Mouse (Mus musculus) heart, embryonic 15.5 days (tissue): ENCODE data around the gene Idh2. TPM values are rescaled to one million over a fixed set of nuclear protein-coding genes. Genes with fewer than 3 reads are reported as not detected.

ENCODE experiments used
- ATAC-seq: fragments of 200-750 bp; cut with Nextera tagmentation; replicated peaks from 2 replicates; pipeline ENCODE4 v1.8.0; 2017; ENCODE audit warnings: low read depth, moderate TSS enrichment; ENCODE audit not compliant: insufficient number of reproducible peaks, insufficient read depth, low FRiP score
- H3K27ac ChIP-seq: fragments of 300-500 bp; sonication (generic); 2 replicates; pipeline ENCODE4 v1.5.1; 2015; ENCODE audit warnings: mild to moderate bottlenecking, inconsistent platforms
- H3K27me3 ChIP-seq: fragments of 300-500 bp; sonication (generic); 2 replicates; pipeline ENCODE4 v1.6.1; 2015; ENCODE audit warnings: inconsistent platforms
- H3K36me3 ChIP-seq: fragments of 300-500 bp; sonication (generic); 2 replicates; pipeline ENCODE4 v1.6.1; 2015; ENCODE audit warnings: mild to moderate bottlenecking, inconsistent platforms
- H3K4me1 ChIP-seq: fragments of 300-500 bp; sonication (generic); replicated peaks from 2 replicates; pipeline ENCODE4 v1.6.1; 2015; ENCODE audit warnings: inconsistent platforms
- H3K4me2 ChIP-seq: fragments of 300-500 bp; sonication (generic); 2 replicates; pipeline ENCODE4 v1.6.1; 2015; ENCODE audit warnings: inconsistent platforms, mild to moderate bottlenecking, moderate library complexity
- H3K4me3 ChIP-seq: fragments of 300-500 bp; sonication (generic); 2 replicates; pipeline ENCODE4 v1.5.1; 2015; ENCODE audit warnings: mild to moderate bottlenecking, inconsistent platforms
- H3K9ac ChIP-seq: fragments of 300-500 bp; sonication (generic); 2 replicates; pipeline ENCODE4 v1.6.1; 2015; ENCODE audit warnings: mild to moderate bottlenecking, inconsistent platforms
- H3K9me3 ChIP-seq: fragments of 300-500 bp; sonication (generic); replicated peaks from 2 replicates; pipeline ENCODE4 v1.6.1; 2016; ENCODE audit warnings: inconsistent platforms
- WGBS: fragments of 180-500 bp; shearing (Covaris S2); methylation state at CpG from one replicate; pipeline ENCODE4 v1.1.7; 2015; ENCODE audit warnings: mixed read lengths; 5-methylcytosine and 5-hydroxymethylcytosine counted together
- polyA plus RNA-seq: library from polyadenylated mRNA; unstranded; fragments of >200 nt; fragmentation: Nextera tagmentation; extraction: Ambion mirVana; gene quantifications from 2 replicates; pipeline ENCODE4 v1.2.1, GENCODE M21; 2015

Idh2 gene
- polyA plus RNA-seq, 1 experiment from 2014 or later: 2,234 TPM

GRCm38 (mm10) chr7:80098389-80098976 is 16.7 kb downstream of the Idh2 start:
- Histone ChIP-seq H3K27me3 (no peaks in the 10 kb centered on the region), H3K36me3 (peaks cover 97% of the 10 kb centered on the region), H3K4me2 (no peak overlapping the region), H3K9ac (no peak overlapping the region), H3K4me1 (peaks cover 6% of the 10 kb centered on the region), H3K4me3 (no peak overlapping the region), H3K27ac (no peak overlapping the region), H3K9me3 (no peaks in the 10 kb centered on the region)
- WGBS: 91% methylated on average over 13 of the region's 13 CpGs
- ATAC-seq: no peak

GRCm38 (mm10) chr7:80095598-80096309 is 19.4 kb downstream of the Idh2 start:
- Histone ChIP-seq H3K4me1 (peaks cover 30% of the 10 kb centered on the region), H3K27ac (no peak overlapping the region), H3K27me3 (no peaks in the 10 kb centered on the region), H3K9ac (no peak overlapping the region), H3K36me3 (peaks cover 93% of the 10 kb centered on the region), H3K4me2 (no peak overlapping the region), H3K9me3 (no peaks in the 10 kb centered on the region), H3K4me3 (no peak overlapping the region)
- whole genome bisulfite sequencing: 90% methylated on average over 20 of the region's 20 CpGs
- no peak for ATAC-seq

GRCm38 (mm10) chr7:80094481-80094880 is 20.7 kb downstream of the Idh2 start:
- Histone ChIP-seq H3K27me3 (no peaks in the 10 kb centered on the region), H3K4me3 (no peak overlapping the region), H3K4me2 (no peak overlapping the region), H3K36me3 (peaks cover 93% of the 10 kb centered on the region), H3K27ac (no peak overlapping the region), H3K9ac (no peak overlapping the region), H3K4me1 (peaks cover 34% of the 10 kb centered on the region), H3K9me3 (no peaks in the 10 kb centered on the region)
- 76% methylated on average over 5 of the region's 5 CpGs for WGBS
- no peak for ATAC-seq

GRCm38 (mm10) chr7:80092351-80093046 is 22.7 kb downstream of the Idh2 start:
- peak; percentile 43; the same call in 1 of the 2 replicates for ATAC-seq
- H3K27ac ChIP-seq: peak overlapping the region; percentile 60
- H3K9ac ChIP-seq: no peak overlapping the region

GRCm38 (mm10) chr7:80091866-80092210 is 23.4 kb downstream of the Idh2 start:
- WGBS: 74% methylated on average over 4 of the region's 4 CpGs
- peak overlapping the region; percentile 60 for H3K27ac ChIP-seq
- H3K9ac ChIP-seq: no peak overlapping the region
- no peaks in the 10 kb centered on the region for H3K27me3 ChIP-seq
- ATAC-seq: no peak
- no peak overlapping the region for H3K4me3 ChIP-seq
- H3K9me3 ChIP-seq: no peaks in the 10 kb centered on the region
- H3K4me2 ChIP-seq: no peak overlapping the region
- peaks cover 92% of the 10 kb centered on the region for H3K36me3 ChIP-seq
- H3K4me1 ChIP-seq: peaks cover 34% of the 10 kb centered on the region

More at GRCm38 (mm10) chr7:80092351-80093046, 22.7 kb downstream of the Idh2 start:
- H3K4me2 ChIP-seq: no peak overlapping the region
- 44% methylated on average over 9 of the region's 9 CpGs for WGBS
- no peak overlapping the region for H3K4me3 ChIP-seq
- no peaks in the 10 kb centered on the region for H3K27me3 ChIP-seq
- peaks cover 34% of the 10 kb centered on the region for H3K4me1 ChIP-seq
- no peaks in the 10 kb centered on the region for H3K9me3 ChIP-seq
- peaks cover 92% of the 10 kb centered on the region for H3K36me3 ChIP-seq

- Histone ChIP-seq H3K27ac (peak overlapping the region; percentile 60), H3K9ac (no peak overlapping the region), H3K27me3 (no peaks in the 10 kb centered on the region), H3K36me3 (peaks cover 92% of the 10 kb centered on the region), H3K4me3 (no peak overlapping the region), H3K9me3 (no peaks in the 10 kb centered on the region), H3K4me2 (no peak overlapping the region), H3K4me1 (peaks cover 40% of the 10 kb centered on the region)
- WGBS: 50% methylated on average over 13 of the region's 13 CpGs
- ATAC-seq: peak; percentile 19; the same call in 1 of the 2 replicates
Observed at GRCm38 (mm10) chr7:80091004-80091865, 24.0 kb downstream of the Idh2 start.

GRCm38 (mm10) chr7:80090191-80091003 is 24.8 kb downstream of the Idh2 start:
- no peak overlapping the region for H3K9ac ChIP-seq

GRCm38 (mm10) chr7:80088191-80088590 is 27.0 kb downstream of the Idh2 start:
- Histone ChIP-seq H3K27me3 (no peaks in the 10 kb centered on the region), H3K4me3 (no peak overlapping the region), H3K4me2 (no peak overlapping the region), H3K36me3 (peaks cover 70% of the 10 kb centered on the region), H3K9me3 (no peaks in the 10 kb centered on the region), H3K27ac (no peak overlapping the region), H3K4me1 (peaks cover 36% of the 10 kb centered on the region), H3K9ac (no peak overlapping the region)
- 85% methylated on average over 9 of the region's 9 CpGs for WGBS
- no peak for ATAC-seq

More at GRCm38 (mm10) chr7:80090191-80091003, 24.8 kb downstream of the Idh2 start:
- no peak for ATAC-seq
- H3K36me3 ChIP-seq: peaks cover 89% of the 10 kb centered on the region
- no peaks in the 10 kb centered on the region for H3K9me3 ChIP-seq
- H3K4me1 ChIP-seq: peaks cover 46% of the 10 kb centered on the region
- 81% methylated on average over 18 of the region's 18 CpGs for WGBS
- H3K27me3 ChIP-seq: no peaks in the 10 kb centered on the region
- H3K4me3 ChIP-seq: no peak overlapping the region
- no peak overlapping the region for H3K4me2 ChIP-seq
- peak overlapping the region; percentile 45 for H3K27ac ChIP-seq

GRCm38 (mm10) chr7:80085970-80086715 is 29.0 kb downstream of the Idh2 start:
- no peaks in the 10 kb centered on the region for H3K9me3 ChIP-seq
- peak overlapping the region; percentile 18; the same call in 1 of the 2 replicates for H3K27ac ChIP-seq
- peaks cover 23% of the 10 kb centered on the region for H3K4me1 ChIP-seq
- H3K9ac ChIP-seq: no peak overlapping the region
- peaks cover 71% of the 10 kb centered on the region for H3K36me3 ChIP-seq
- no peak overlapping the region for H3K4me2 ChIP-seq
- H3K4me3 ChIP-seq: no peak overlapping the region
- H3K27me3 ChIP-seq: no peaks in the 10 kb centered on the region
- peak; percentile 32; the same call in 1 of the 2 replicates for ATAC-seq
- 74% methylated on average over 33 of the region's 33 CpGs for WGBS

GRCm38 (mm10) chr7:80084484-80084931 is 30.7 kb downstream of the Idh2 start:
- H3K27me3 ChIP-seq: no peaks in the 10 kb centered on the region
- no peak overlapping the region for H3K4me2 ChIP-seq
- no peak overlapping the region for H3K9ac ChIP-seq
- no peak overlapping the region for H3K27ac ChIP-seq
- peaks cover 56% of the 10 kb centered on the region for H3K36me3 ChIP-seq
- no peak overlapping the region for H3K4me3 ChIP-seq
- H3K9me3 ChIP-seq: no peaks in the 10 kb centered on the region
- H3K4me1 ChIP-seq: peaks cover 27% of the 10 kb centered on the region
- WGBS: 54% methylated on average over 7 of the region's 7 CpGs
- ATAC-seq: no peak
